Mouse (Mus musculus): ENCODE data around the gene Dock8.
"Not testable (repeated sequence)": the region's sequence is repeated elsewhere in the genome, so short reads cannot be mapped to it uniquely, and the experiment has no call there.

Dock8 gene

GRCm38 (mm10) chr19:24998561-24998960, 773 bp upstream of the Dock8 start:
- no peak for DNase-seq (ENCODE audit: low spot score in 2 of 2)

- no peak for DNase-seq (ENCODE audit: low spot score in 2 of 2)
Observed at GRCm38 (mm10) chr19:25000153-25000552, 819 bp downstream of the Dock8 start.

GRCm38 (mm10) chr19:25002032-25002431, 2.7 kb downstream of the Dock8 start:
- DNase-seq (ENCODE audit: low spot score in 2 of 2): no peak

GRCm38 (mm10) chr19:25002828-25003227, 3.5 kb downstream of the Dock8 start:
- DNase-seq (ENCODE audit: low spot score in 2 of 2): no peak

GRCm38 (mm10) chr19:25003810-25004209, 4.5 kb downstream of the Dock8 start:
- DNase-seq (ENCODE audit: low spot score in 2 of 2): no peak

- no peak for DNase-seq (ENCODE audit: low spot score in 2 of 2)
Observed at GRCm38 (mm10) chr19:25006686-25007085, 7.4 kb downstream of the Dock8 start.

- no peak for DNase-seq (ENCODE audit: low spot score in 2 of 2)
Observed at GRCm38 (mm10) chr19:25008509-25008908, 9.2 kb downstream of the Dock8 start.

- no peak for DNase-seq (ENCODE audit: low spot score in 2 of 2)
Observed at GRCm38 (mm10) chr19:25022766-25023165, 23.4 kb downstream of the Dock8 start.

- no peak for DNase-seq (ENCODE audit: low spot score in 2 of 2)
Observed at GRCm38 (mm10) chr19:25031765-25032164, 32.4 kb downstream of the Dock8 start.

GRCm38 (mm10) chr19:25033008-25033407, 33.7 kb downstream of the Dock8 start:
- not testable (repeated sequence) for DNase-seq (ENCODE audit: low spot score in 2 of 2)

- no peak for DNase-seq (ENCODE audit: low spot score in 2 of 2)
Observed at GRCm38 (mm10) chr19:25035825-25036224, 36.5 kb downstream of the Dock8 start.

- DNase-seq (ENCODE audit: low spot score in 2 of 2): peak in 1 of 2 experiments; percentile 44
Observed at GRCm38 (mm10) chr19:25036784-25037183, 37.5 kb downstream of the Dock8 start.

- DNase-seq (ENCODE audit: low spot score in 2 of 2): no peak
Observed at GRCm38 (mm10) chr19:25037249-25037648, 37.9 kb downstream of the Dock8 start.

GRCm38 (mm10) chr19:25038293-25038692, 39.0 kb downstream of the Dock8 start:
- no peak for DNase-seq (ENCODE audit: low spot score in 2 of 2)

- DNase-seq (ENCODE audit: low spot score in 2 of 2): no peak
Observed at GRCm38 (mm10) chr19:25041209-25041608, 41.9 kb downstream of the Dock8 start.

GRCm38 (mm10) chr19:25042973-25043372, 43.6 kb downstream of the Dock8 start:
- DNase-seq (ENCODE audit: low spot score in 2 of 2): no peak

GRCm38 (mm10) chr19:25044057-25044456, 44.7 kb downstream of the Dock8 start:
- no peak for DNase-seq (ENCODE audit: low spot score in 2 of 2)

GRCm38 (mm10) chr19:25052355-25052754, 53.0 kb downstream of the Dock8 start:
- no peak for DNase-seq (ENCODE audit: low spot score in 2 of 2)

GRCm38 (mm10) chr19:25053152-25053551, 53.8 kb downstream of the Dock8 start:
- no peak for DNase-seq (ENCODE audit: low spot score in 2 of 2)

- DNase-seq (ENCODE audit: low spot score in 2 of 2): no peak
Observed at GRCm38 (mm10) chr19:25055025-25055424, 55.7 kb downstream of the Dock8 start.

GRCm38 (mm10) chr19:25055559-25055958, 56.2 kb downstream of the Dock8 start:
- no peak for DNase-seq (ENCODE audit: low spot score in 2 of 2)

GRCm38 (mm10) chr19:25056224-25056623, 56.9 kb downstream of the Dock8 start:
- no peak for DNase-seq (ENCODE audit: low spot score in 2 of 2)

- no peak for DNase-seq (ENCODE audit: low spot score in 2 of 2)
Observed at GRCm38 (mm10) chr19:25057826-25058225, 58.5 kb downstream of the Dock8 start.

GRCm38 (mm10) chr19:25059847-25060364, 60.6 kb downstream of the Dock8 start:
- DNase-seq (ENCODE audit: low spot score in 2 of 2): no peak
